Mouse (Mus musculus) common myeloid progenitor, adult 5-6 weeks (primary cell): ENCODE data around the gene Fli1. TPM values are rescaled to one million over a fixed set of nuclear protein-coding genes. Genes with fewer than 3 reads are reported as not detected.

ENCODE experiments used
- ATAC-seq: replicated peaks from 2 replicates; pipeline ENCODE4 v1.8.0; 2016; ENCODE audit warnings: low read depth, mild to moderate bottlenecking, moderate TSS enrichment, inconsistent platforms; ENCODE audit not compliant: poor library complexity, severe bottlenecking
- total RNA-seq: library from RNA; stranded (forward); fragments of 200-1000, 187-1606 nt; gene quantifications from 2 replicates; pipeline ENCODE4 v1.2.3, GENCODE M21; 2017

The Fli1 gene
- total RNA-seq, 1 experiment from 2014 or later, result 88.2 TPM

DNA sequence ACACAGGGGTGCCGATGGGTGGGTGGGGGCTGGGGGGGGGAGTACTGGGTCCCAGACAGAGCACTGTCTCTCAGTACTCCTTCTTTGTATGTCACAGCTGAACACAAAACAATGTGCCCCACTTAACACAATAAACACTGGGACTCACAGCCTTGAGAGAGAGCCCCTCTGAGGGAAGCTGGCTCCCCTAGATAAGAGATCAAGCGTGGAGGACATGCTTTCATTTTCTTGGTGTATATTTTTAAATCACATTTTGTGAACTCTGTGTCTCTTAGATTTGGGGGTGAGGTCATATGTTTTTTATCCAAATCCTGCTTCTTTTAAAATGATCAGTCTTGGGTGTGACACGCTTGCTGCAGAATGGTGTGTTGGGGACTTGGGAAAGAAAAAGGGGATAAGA lies 12.6 kb upstream of the Fli1 start:
- no peak for ATAC-seq

DNA sequence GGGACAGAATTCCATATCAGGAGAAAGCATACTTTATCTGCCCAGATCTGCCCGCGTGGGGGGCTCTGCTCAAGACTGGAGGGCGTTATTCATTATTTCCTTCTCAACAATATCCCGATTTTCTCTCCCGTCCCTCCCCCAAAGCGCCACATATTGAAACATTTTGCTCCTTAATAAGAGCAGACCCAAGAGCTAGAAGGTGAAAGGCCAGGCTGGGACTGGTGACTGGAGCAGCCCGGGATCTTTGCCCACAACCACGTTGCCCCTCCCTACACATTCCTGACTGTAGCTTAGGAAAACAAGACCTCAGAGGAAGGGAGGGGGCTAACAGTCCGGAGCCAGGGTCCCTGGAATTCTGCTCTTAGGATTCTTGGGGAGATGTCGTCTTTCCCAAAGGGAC lies 7.9 kb upstream of the Fli1 start:
- no peak for ATAC-seq

DNA sequence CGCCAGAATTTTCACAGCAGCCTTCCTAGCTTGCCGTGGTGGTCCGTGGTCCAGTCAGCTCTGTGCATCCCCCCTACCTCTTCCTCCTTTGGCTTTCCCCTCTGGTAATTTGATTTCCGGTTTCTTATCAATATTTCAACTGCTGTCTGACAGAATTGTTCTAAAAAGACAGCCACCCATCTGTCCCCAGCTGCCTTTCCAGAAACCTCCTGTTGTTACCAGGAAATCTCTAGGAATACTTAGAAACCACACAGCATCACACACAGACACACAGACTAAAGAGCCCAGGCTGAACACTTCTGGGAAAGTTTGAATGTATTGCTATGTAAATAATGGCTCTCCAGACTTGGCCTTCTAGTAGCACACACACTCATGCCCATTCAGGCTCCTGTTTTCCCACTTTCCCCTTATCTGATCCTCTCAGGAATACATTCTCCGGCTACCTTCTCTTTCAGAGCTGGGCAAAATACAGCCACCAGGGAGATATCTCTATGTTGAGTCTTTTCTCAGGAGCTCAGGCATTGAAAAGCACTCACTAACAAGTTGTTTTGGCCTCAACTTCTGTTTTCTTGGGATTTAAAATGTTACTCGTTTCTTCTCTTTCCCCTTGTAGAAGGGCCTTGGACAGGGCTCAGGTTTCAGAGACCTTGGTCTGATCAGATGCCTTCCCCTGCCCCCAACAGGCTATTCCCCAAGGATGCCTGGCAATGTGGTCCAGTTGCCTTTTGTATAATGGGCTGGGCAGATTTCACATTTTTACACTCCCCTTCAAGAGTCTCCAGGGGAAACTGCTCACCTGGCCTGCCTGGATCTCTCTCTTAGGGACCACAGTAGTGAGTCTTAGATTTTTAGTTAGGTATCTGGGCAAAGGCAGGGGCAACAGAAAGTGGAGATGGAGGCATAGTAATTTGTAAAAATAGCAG lies 7.1 kb upstream of the Fli1 start:
- ATAC-seq, result peak; percentile 34; the same call in 1 of the 2 replicates

DNA sequence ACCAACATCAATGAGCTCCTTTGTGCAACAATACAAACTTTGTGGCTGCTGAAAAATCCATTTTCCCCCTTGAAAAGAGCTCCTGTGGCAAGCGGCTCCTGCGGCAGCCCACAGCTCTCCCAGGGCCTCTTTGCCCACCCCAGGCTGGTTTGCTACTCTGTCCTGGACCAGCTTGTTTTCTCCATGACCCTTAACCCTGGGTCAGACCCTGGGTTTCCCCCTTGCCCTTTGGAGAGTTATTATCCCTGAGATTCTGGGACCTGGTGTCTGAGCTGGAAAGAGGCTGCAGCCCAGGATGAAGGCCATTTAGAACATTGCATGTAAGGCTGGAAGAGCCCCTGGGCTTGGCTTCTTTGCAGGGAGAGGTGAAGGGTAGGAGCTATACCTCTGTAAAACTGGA lies 4.1 kb upstream of the Fli1 start:
- ATAC-seq, result no peak

DNA sequence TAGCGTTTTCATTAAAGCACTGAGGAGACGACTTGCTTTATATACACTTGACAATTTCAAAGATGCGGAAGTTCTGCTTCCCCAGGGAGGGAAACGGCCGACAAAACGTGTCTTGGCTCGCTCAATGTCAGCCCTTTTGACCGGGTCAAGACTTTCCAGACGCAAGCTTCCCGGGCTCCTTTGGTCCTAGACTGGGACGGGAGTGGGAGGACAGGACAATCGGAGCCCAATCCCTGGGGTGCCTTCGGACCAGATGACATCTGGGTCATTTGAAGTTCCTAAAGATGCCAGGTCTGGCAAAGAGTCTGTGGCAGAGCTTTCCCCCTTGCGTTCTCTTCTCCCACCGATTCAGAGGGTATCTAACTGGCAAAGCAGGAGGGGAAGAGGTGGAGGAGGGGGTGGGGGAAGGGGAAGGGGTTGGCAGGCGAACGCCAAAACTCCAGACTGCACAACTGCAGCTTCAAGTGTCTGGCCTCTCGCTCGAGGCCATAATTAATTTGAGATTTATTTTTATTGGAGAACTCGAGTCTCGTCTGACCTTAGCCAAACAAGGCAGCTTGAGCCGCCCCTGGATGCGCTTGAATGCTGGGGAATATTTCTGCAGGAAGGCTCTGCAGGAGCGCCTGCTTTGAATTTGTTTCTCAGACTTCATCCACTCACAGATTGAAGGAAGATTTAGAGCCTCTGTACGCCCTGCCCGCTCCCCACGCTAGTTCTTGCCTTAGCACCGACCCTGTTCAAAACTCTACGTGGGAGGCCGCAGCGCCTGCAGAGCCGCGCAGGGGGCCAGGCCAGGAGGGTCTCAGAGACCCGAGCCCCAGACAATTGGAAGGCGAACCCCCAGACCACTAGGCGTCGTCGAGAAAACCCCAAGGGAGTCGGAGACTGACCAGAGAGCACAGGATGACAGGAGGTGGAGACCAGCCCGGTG lies 2.3 kb upstream of the Fli1 start:
- ATAC-seq, result no peak

DNA sequence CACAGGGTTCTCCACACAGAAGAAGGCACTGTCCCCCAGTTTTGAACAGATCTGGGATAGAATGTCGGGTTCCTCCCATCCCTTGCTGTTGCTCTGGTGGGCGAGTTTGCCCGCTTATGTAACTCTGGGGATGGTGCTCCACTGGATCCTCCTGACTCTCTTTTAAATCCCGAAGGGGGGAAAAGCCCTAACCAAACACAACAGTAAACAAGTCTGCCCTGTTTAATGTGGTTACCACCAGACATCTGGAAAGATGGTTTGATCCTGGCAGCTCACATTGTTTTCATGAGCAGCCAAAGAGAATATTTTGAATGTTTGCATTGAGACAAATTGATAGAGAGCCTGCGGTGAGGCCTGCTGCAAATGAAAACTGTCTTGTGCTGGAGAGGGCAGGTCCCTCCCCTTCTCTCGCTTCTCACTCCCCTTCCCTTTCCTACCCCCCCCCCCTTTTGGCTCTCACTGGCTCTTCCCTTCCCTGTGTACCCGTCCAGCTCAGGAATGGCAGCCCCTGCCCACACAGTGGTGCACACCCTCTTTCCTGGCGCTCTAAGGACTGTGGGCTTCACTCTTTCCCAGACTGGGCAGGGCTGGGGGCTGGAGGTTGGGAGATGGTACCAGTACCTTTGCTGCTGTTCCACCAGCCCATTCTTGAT lies 1.4 kb upstream of the Fli1 start:
- ATAC-seq, result no peak

DNA sequence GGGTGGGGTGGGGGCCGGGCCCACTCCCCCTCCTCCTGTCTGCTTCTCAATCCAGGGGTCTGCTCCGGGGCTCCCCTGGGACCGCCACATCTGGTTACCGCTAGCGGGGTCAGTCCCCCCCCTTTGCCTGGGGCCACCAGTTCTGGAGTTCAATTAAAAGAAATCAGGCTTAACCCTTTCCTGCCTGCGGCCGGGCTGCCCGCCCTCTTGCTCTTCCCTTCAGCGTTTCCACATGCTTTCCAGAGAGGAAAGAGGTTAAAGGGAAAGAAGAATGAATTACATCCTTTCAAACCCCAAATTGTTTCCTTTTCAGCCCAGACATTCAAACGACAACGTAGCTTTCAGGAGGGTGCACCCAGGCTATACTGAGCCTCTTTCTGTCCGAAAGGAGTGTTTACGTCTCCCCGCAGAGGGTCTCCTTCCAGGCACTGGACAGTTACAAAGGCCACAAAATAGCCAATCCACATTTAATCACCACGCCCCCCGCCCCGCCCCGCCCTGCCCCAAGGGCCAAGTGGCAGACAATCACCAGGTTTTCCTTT lies 450 bp upstream of the Fli1 start:
- ATAC-seq, result no peak

DNA sequence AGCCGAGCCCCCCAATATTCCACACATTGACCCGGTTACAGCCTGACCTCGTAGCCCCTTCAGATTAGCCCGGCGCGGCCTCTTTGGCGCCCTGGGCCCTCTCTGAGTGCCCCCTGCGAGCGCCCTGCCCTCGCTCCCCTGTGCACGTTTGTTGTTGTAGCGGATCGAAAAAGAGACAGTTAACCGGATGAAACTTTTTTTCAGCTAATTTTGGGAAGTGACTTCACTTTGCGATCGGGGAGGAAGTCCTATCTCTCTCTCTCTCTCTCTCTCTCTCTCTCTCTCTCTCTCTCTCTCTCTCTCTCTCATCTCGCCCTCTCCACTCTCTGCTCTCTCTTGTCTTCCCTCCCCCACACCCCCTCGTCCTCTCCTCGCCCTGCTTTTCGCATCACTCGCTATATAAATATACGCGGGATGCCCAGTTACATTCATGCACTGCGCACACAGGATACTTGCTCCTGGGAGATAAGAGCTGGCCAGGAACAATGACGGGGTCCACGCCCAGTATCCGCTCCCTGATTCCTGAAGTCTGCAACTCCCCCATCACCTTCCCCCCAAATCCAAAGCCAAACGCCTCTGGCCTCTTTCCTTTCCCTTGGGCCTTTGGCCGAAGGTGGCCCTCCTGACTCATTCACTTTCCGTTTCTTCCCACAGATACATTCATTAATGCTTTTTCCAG lies 1.3 kb downstream of the Fli1 start:
- ATAC-seq, result peak; percentile 41

DNA sequence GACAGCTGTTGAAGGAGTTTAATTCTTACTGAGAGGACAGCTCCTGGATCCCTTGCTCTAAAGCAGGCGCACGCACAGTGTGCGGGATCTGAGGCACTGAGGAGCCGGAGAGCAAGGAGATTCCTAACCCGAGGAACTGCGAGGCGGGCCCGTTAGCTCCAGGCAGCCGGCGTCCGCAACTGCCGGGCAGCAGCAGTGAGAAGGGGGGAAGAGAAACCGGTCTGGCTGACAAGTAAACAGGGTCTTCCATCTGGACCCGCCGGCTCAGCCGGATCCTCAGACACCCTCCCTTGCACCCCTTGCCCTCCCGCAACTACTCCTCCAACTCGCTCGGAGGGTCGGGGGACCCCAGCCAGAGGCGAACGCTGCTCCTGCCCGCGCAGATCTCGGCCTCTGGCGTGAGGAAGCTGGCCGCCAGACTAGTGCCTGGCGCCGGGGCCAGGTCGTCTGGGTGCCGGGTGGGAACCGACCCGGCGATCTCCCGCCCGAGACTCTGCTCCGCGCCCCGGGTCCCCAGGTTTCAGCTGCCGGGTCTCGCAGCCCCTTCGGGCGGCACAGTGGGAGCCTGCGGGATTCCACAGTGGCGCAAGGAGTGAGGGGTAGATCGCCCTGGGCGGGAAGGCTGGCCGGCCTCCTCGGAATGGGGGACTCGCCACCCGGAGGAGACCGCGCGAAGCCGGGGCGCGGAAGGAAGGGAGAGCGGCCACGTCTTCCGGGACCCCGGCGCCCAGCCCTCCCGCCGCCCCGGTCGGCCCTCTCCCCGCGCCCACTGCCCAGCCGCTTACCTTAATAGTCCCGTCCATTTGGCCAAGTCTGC lies 2.0 kb downstream of the Fli1 start:
- ATAC-seq, result no peak

DNA sequence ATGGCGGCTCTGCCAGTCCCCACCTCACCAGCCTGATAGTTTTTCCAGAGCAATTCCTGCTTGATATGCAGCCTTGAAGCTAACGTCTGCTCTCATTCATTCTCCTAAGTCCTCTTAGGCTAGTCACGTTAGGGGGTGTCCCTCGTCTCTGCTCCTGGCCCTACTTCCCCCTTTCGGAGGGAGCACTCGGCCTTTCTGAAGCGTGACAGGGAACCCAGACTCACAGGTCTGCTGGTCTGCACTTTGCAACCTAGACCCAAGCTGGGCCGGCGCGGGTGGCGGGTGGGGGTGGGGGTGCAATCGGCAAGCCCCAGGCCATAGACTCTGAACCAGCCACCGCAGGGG lies 2.6 kb downstream of the Fli1 start:
- peak; percentile 50 for ATAC-seq

DNA sequence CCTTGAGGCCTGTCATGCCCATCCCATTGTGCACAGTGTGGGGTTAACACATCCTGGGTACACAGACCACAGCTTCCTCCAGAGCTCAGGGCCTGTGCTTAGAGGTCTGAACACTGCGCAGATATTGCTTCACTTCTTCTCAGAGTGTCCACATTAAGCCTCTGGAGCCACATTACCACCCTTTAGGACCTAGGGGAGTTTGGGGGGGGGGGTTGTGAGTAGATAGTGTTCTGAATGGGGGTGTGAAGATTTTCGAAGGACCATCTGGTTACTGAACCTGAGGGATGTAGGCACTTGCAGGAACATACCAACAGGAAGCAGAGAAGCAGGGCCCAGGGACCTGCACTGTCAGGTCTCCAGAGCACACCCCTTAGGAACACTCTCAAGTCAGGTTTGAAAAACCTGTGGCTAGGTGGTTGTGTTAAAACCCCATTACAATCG lies 3.3 kb downstream of the Fli1 start:
- peak; percentile 65 for ATAC-seq

DNA sequence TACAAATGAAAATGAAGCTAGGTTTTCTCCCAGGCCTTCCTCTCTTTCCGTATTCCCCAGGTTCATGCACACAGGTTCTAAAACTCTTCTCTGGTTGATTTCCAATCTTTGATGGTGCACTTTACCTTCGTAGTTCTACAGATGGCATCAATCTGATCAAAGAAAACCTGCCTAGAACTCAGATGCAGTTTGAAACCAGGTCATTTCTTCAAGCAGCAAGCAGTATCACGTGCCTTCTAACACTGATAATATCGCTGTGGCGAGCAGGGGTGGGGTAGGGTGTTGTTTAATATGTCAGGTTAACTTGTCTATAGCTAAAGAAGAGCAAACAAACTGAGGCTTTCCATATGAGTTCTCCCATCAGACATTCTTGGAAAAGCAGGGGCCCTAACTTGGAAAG lies 4.5 kb downstream of the Fli1 start:
- no peak for ATAC-seq

DNA sequence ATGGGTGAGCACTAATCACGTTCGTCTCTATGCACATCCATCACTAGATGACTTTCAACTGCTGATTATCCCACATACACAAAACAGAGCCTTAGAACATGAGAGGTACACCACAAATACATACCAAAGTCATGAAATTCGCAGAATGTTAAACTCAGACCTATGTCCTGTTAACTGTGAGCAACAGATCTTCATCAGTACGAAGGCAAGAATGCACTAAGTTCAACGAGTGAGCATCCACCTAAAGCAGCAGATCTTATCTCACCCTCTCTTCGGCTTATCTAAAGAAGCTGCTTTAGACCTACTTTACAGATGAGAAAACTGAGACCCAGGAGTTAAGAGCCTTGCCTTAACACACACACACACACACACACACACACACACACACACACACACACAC lies 5.0 kb downstream of the Fli1 start:
- no peak for ATAC-seq

DNA sequence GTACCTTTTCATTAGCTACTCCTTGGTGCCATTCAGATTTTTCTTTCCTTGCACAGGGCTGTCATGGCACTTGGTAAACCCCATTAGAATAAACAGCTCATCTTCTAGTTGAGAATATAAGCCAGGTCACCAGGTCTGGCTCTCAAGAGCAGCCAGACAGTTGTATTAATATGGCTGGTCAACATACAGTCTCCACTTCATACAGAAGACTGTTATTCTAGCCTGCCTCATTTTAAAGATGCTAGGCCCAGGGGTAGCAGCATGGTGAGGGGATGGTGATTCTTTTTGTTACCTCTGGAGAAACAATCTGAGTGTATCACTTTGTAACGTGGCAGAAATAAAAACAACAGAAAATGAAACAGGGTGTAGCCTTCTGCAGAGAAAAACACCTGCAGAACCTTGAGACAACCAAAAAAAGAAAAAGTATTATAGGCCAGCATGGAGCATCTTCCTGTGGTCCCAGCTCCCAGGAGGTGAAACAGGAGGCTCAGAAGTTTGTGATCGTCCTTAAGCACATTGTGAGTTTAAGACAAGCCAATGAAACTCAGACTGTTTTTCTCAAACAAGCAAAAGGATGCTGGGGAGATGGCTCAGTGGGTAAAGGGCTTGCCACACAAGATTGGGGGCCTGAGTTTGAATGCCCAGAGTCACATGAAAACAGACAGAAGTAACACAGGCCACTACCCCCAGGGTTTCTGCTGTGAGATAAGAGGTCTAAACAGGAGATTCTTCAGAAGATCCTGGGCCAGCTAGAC lies 7.3 kb downstream of the Fli1 start:
- ATAC-seq, result no peak

DNA sequence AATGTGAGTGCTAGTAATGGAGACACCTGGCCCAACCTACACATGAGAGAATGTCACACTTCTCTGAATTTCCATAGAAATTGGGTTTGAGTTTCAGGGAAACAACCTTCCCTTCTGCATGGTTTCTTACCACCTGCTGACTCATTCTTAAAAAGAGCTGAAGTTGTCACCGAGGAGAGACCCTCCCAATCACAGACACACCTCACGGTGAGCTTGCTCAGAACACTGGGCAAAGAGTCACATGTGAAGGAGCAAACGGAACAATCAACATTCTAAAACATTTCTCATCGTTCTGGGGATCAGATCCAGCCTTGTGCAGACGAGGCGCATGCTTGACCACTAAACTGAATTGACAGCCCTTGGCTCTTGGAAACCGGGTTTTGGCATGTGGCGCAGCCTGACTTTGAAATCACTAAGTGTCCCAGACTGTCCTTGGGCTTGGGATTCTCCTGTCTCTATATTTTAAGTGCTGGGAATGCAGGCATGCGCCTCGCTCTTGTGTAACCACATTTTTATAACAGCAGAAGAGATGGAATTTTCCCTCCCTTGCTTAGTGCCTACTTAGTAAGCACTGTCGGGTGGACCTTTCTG lies 8.5 kb downstream of the Fli1 start:
- no peak for ATAC-seq

DNA sequence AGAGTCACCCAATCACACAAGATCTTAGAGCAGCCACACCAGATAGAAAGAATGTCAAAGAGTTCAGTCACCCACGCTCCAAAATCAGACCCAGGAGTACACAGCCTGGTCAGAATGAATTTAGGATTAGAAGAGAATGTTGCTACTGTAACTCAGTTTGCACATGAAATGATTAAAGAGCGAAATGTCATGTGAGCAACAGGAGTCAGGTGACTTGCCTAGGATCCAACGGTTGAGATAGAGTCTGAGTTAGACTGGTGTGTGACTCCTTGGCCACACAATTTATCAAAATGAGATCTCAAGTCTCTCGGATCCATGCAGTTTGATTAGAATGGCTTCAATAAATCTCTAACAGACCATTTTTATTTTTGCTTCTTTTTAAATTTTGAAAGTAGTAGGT lies 11.1 kb downstream of the Fli1 start:
- no peak for ATAC-seq

DNA sequence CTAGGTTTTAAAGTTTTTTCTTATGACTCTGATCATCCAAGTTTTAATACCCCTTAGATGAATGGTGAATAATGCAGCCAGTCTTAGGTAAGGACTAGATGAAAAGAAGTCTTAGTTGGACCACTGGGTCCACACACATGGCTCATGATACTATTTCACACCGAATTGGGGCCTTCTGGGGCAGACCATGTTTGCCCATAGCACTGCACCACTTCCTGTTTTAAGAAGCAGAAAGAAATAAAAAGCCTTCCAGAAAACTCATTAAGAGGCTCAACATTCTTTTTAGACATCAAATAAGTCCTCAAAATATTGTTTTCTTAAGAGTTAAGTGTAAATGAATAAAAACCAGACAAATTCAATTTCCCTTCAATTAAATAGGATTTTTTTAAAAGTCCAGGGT lies 11.7 kb downstream of the Fli1 start:
- ATAC-seq, result peak; percentile 54; the same call in 1 of the 2 replicates

DNA sequence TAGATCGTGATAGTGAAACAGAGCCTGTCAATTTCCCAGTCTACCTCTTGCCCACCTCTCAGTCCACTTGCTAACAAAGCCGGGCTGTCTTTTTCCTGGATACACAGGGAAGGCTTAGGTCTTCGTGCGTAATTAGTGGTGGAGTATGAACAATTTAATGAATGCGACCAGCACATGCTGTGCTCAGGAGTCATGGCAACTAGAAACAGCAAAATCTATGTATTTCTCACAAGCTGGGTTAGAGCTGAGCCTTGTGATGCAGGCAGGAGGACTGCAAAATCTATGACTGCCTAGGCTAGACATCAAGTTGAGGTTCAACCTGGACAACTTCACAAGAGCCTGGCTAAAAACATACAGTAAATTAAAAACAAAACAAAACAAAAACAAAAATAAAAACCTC lies 12.5 kb downstream of the Fli1 start:
- no peak for ATAC-seq
